Mouse (Mus musculus) CH12.LX (cell line): Measurements from ENCODE around the gene Ccpg1. TPM values are rescaled to one million over a fixed set of nuclear protein-coding genes. Genes with fewer than 3 reads are reported as not detected.

ENCODE experiments used
- DNase-seq: peaks from one replicate; pipeline ENCODE4 v3.0.0-alpha.2; 2013; ENCODE audit errors: extremely low read depth
- H3K27ac ChIP-seq: 2 replicates; pipeline ENCODE4 v1.5.1; 2012; ENCODE audit warnings: low read depth, mild to moderate bottlenecking, control low read depth, moderate library complexity; ENCODE audit not compliant: insufficient read depth
- H3K27me3 ChIP-seq: replicated peaks from 2 replicates; pipeline ENCODE3; 2012; ENCODE audit warnings: inconsistent platforms
- H3K36me3 ChIP-seq, 2 experiments: replicated peaks in 1 of 2; 2 replicates each; pipeline versions ENCODE3 to v1.6.1; 2012; ENCODE audit warnings: inconsistent platforms in 1 of 2, low read length in 1 of 2, mild to moderate bottlenecking in 1 of 2, mixed read lengths in 1 of 2, moderate library complexity in 1 of 2; ENCODE audit not compliant: control insufficient read depth in 1 of 2, insufficient read depth in 1 of 2
- H3K4me1 ChIP-seq, 2 experiments: 2 replicates each; pipeline ENCODE4 v1.6.1; 2012; ENCODE audit warnings: inconsistent platforms in 1 of 2, moderate library complexity in 1 of 2; ENCODE audit not compliant: insufficient read depth in 2 of 2, control insufficient read depth in 1 of 2
- H3K4me2 ChIP-seq: 2 replicates; pipeline ENCODE4 v1.6.1; 2012; ENCODE audit warnings: low read depth, mild to moderate bottlenecking, control low read depth; ENCODE audit not compliant: poor library complexity, insufficient read depth, severe bottlenecking
- H3K4me3 ChIP-seq, 3 experiments: fragments of 150-350 bp in 1 of 3; sonication (generic) in 1 of 3; replicated peaks in 1 of 3; 2 replicates each; pipeline versions ENCODE3 to v1.5.1; 2011 to 2012; ENCODE audit warnings: low read depth in 2 of 3, low read length in 2 of 3, mild to moderate bottlenecking in 2 of 3, moderate library complexity in 2 of 3, control low read depth in 1 of 3, improper control_type of control experiment in 1 of 3, inconsistent platforms in 1 of 3, mixed read lengths in 1 of 3; ENCODE audit not compliant: poor library complexity in 1 of 3
- H3K79me2 ChIP-seq: replicated peaks from 2 replicates; pipeline ENCODE4 v1.6.1; 2012; ENCODE audit warnings: mild to moderate bottlenecking, moderate library complexity; ENCODE audit not compliant: control insufficient read depth, poor library complexity, insufficient read depth, severe bottlenecking; ENCODE audit errors: extremely low read depth
- H3K9ac ChIP-seq: 2 replicates; pipeline ENCODE4 v1.6.1; 2012; ENCODE audit warnings: low read depth, mild to moderate bottlenecking, control low read depth, moderate library complexity; ENCODE audit not compliant: insufficient read depth
- H3K9me3 ChIP-seq: replicated peaks from 2 replicates; pipeline ENCODE3; 2012; ENCODE audit warnings: low read length, inconsistent platforms, mixed read lengths
- BHLHE40 ChIP-seq: IDR thresholded peaks from 2 replicates; pipeline ENCODE4 v1.6.1; 2011; ENCODE audit warnings: mild to moderate bottlenecking, low read depth, low read length, improper control_type of control experiment
- CHD1 ChIP-seq: IDR thresholded peaks from 2 replicates; pipeline ENCODE4 v1.6.1; 2012; ENCODE audit warnings: low read depth, low read length, improper control_type of control experiment, inconsistent platforms
- CHD2 ChIP-seq: IDR thresholded peaks from 2 replicates; pipeline ENCODE4 v1.6.1; 2011; ENCODE audit warnings: low read length, improper control_type of control experiment
- E2F4 ChIP-seq: IDR thresholded peaks from 2 replicates; pipeline ENCODE4 v1.6.1; 2011; ENCODE audit warnings: low read depth, low read length, improper control_type of control experiment; ENCODE audit not compliant: insufficient replicate concordance
- EP300 ChIP-seq: IDR thresholded peaks from 2 replicates; pipeline ENCODE4 v1.6.1; 2011; ENCODE audit warnings: low read length, improper control_type of control experiment
- ETS1 ChIP-seq: conservative IDR thresholded peaks from 2 replicates; pipeline ENCODE4 v1.6.1; 2012; ENCODE audit warnings: low read depth, mild to moderate bottlenecking, inconsistent platforms, low read length, improper control_type of control experiment, moderate library complexity
- GABPA ChIP-seq: IDR thresholded peaks from 2 replicates; pipeline ENCODE4 v1.6.1; 2012; ENCODE audit warnings: low read depth, low read length, improper control_type of control experiment, inconsistent platforms; ENCODE audit not compliant: insufficient replicate concordance
- KAT2A ChIP-seq: IDR thresholded peaks from 2 replicates; pipeline ENCODE4 v1.6.1; 2012; ENCODE audit warnings: low read length, improper control_type of control experiment, inconsistent platforms; ENCODE audit not compliant: insufficient replicate concordance
- MAX ChIP-seq: IDR thresholded peaks from 2 replicates; pipeline ENCODE4 v1.6.1; 2011; ENCODE audit warnings: low read length, improper control_type of control experiment
- MAZ ChIP-seq: IDR thresholded peaks from 2 replicates; pipeline ENCODE4 v1.6.1; 2012; ENCODE audit warnings: low read depth, mild to moderate bottlenecking, inconsistent platforms, low read length, improper control_type of control experiment, moderate library complexity
- MXI1 ChIP-seq: IDR thresholded peaks from 2 replicates; pipeline ENCODE4 v1.6.1; 2011; ENCODE audit warnings: mild to moderate bottlenecking, low read depth, low read length, improper control_type of control experiment
- MYC ChIP-seq: IDR thresholded peaks from 2 replicates; pipeline ENCODE4 v1.6.1; 2011; ENCODE audit warnings: low read depth, mild to moderate bottlenecking, improper control_type of control experiment, low read length
- NRF1 ChIP-seq: IDR thresholded peaks from 2 replicates; pipeline ENCODE4 v1.6.1; 2014; ENCODE audit warnings: low read depth, mild to moderate bottlenecking, inconsistent platforms, low read length, improper control_type of control experiment, moderate library complexity
- POLR2A ChIP-seq: IDR thresholded peaks from 2 replicates; pipeline ENCODE4 v1.6.1; 2011; ENCODE audit warnings: low read depth, mild to moderate bottlenecking, improper control_type of control experiment, low read length
- RAD21 ChIP-seq: IDR thresholded peaks from 2 replicates; pipeline ENCODE4 v1.6.1; 2011; ENCODE audit warnings: low read depth, mild to moderate bottlenecking, low read length, improper control_type of control experiment, moderate library complexity
- RCOR1 ChIP-seq: conservative IDR thresholded peaks from 2 replicates; pipeline ENCODE4 v1.6.1; 2012; ENCODE audit warnings: low read depth, mild to moderate bottlenecking, inconsistent platforms, low read length, improper control_type of control experiment
- SIN3A ChIP-seq: IDR thresholded peaks from 2 replicates; pipeline ENCODE4 v1.6.1; 2012; ENCODE audit warnings: low read length, improper control_type of control experiment, inconsistent platforms
- SMC3 ChIP-seq: IDR thresholded peaks from 2 replicates; pipeline ENCODE4 v1.6.1; 2011; ENCODE audit warnings: low read depth, low read length, improper control_type of control experiment
- TBP ChIP-seq: conservative IDR thresholded peaks from 2 replicates; pipeline ENCODE4 v1.6.1; 2011; ENCODE audit warnings: low read depth, low read length, improper control_type of control experiment
- TCF12 ChIP-seq: IDR thresholded peaks from 2 replicates; pipeline ENCODE4 v1.6.1; 2014; ENCODE audit warnings: low read depth, mild to moderate bottlenecking, inconsistent platforms, low read length, improper control_type of control experiment
- UBTF ChIP-seq: IDR thresholded peaks from 2 replicates; pipeline ENCODE4 v1.6.1; 2012; ENCODE audit warnings: low read depth, mild to moderate bottlenecking, inconsistent platforms, low read length, improper control_type of control experiment, moderate library complexity
- USF2 ChIP-seq: conservative IDR thresholded peaks from 2 replicates; pipeline ENCODE4 v1.6.1; 2011; ENCODE audit warnings: low read depth, low read length, improper control_type of control experiment
- ZC3H11A ChIP-seq: IDR thresholded peaks from 2 replicates; pipeline ENCODE4 v1.6.1; 2012; ENCODE audit warnings: low read depth, mild to moderate bottlenecking, inconsistent platforms, low read length, improper control_type of control experiment
- ZKSCAN1 ChIP-seq: IDR thresholded peaks from 2 replicates; pipeline ENCODE4 v1.6.1; 2012; ENCODE audit warnings: low read depth, inconsistent platforms, low read length, improper control_type of control experiment, borderline replicate concordance
- ZNF384 ChIP-seq: IDR thresholded peaks from 2 replicates; pipeline ENCODE4 v1.6.1; 2012; ENCODE audit warnings: low read depth, low read length, improper control_type of control experiment, inconsistent platforms
- dilution Hi-C: fragments of 300-500 bp; cut with MboI; formaldehyde crosslinking; loops from 2 replicates; pipeline ENCODE4 v1.14.3; 2020; ENCODE audit warnings: low sequenced_read_pairs; ENCODE audit not compliant: extremely low pct_unique_long_range_greater_than_20kb, extremely low pct_ligation_motif_present
- in situ Hi-C: fragments of 300-500 bp; cut with MboI; formaldehyde crosslinking; loops from 3 replicates; pipeline ENCODE4 v1.14.3; 2019; ENCODE audit warnings: low sequenced_read_pairs, low pct_ligation_motif_present, low pct_unique_long_range_greater_than_20kb, mixed read lengths
- polyA plus RNA-seq: library from polyadenylated mRNA; unstranded; fragments of >175 nt; gene quantifications from 2 replicates; pipeline ENCODE4 v1.2.1, GENCODE M21; 2012; ENCODE audit warnings: low read depth; ENCODE audit not compliant: insufficient read length
- total RNA-seq, 2 experiments: library from RNA; depleted of rRNA; stranded (reverse); fragments of 300-350 nt in 1 of 2; fragments of >200 nt in 1 of 2; gene quantifications; 2 replicates each; pipeline ENCODE4 v1.2.3; 2012 to 2014

The Ccpg1 gene
- total and polyA plus RNA-seq, 3 experiments = 5.2 to 18.3 (median 6.2) TPM

DNA sequence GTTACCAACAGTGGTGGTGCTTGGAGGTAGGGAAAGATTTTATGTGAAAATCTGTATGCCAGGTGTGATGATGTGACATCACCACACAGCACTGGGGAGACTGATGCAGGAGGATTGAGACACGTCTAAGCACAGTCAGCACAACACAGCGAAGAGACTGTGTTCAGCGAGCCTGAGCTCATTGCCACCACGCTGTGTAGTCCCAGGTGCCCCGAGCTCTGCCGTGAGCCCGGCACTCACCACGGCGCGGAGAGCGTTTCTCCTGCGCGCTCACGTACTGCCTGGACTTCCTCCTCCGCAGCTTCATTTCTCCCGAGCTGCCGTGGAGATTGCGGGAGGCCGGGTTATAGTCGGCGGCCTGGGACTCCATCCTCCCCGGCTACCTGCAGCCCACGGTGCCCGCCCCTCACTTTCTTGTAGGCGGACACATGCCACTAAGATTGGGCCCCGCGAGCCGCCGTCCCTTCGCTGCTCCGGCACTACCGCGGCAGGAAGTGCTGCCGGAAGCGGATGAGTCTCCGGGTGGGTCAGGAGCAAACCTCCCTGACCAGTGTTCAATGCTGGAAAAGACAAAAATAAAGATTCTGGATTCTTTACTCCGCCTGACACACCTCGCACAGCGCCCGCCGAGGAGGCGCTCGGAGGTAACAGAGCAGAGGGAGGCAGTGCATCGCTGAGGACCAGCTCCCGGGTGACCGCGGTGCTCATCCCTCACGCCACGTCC lies 54.2 kb downstream of the Ccpg1 start (continued):
- TF ChIP-seq UBTF (peak; percentile 46; the same call in 1 of the 2 replicates), ZC3H11A (no peak)

DNA sequence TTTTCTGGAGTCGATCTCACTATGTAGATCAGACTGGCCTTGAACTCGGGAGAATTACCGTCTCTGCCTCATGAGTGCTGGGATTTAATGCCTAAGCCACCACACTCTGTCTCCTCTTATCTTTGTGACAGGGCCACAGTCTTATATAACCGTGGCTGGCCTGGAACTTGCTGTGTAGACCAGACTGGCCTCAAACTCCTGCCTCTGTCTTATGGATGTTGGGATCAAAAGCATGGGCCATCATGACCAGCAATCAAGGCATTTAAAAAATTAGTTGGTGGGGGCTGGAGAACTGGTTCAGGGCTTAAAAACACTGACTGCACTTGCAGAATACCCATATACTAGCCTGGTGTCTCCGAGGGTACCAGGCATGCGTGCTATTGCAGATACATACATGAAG lies 54.9 kb downstream of the Ccpg1 start, which contains the start of gene Pigb:
Pigb (minus strand) TSS at position 299 of the 400 bp plus-strand sequence.
- Histone ChIP-seq H3K4me1 (peaks cover 3 to 20% of the 10 kb centered on the region in 2 experiments; a peak in 2 of 4 replicates), H3K4me2 (peak within 1 kb of the TSS; percentile 59), H3K9ac (peak within 1 kb of the TSS; percentile 88), H3K9me3 (no peaks in the 10 kb centered on the region), H3K36me3 (peaks cover 5 to 26% of the 10 kb centered on the region in 2 experiments), H3K27me3 (no peaks in the 10 kb centered on the region), H3K27ac (peak within 1 kb of the TSS; percentile 27; the same call in 1 of the 2 replicates), H3K4me3 (peak within 1 kb of the TSS; percentile 72 to 99 (median 94)), H3K79me2 (peaks cover 12% of the 10 kb centered on the region)
- in situ Hi-C loops (loop anchor here (5.0 kb wide), 1 partner anchor 52 kb away; no protein-coding TSS in a partner anchor), dilution Hi-C loops (no loop called here)
- DNase-seq = no peak
- no peak for TF ChIP-seq TBP
- TF ChIP-seq SMC3 = no peak
- no peak for TF ChIP-seq EP300
- TF ChIP-seq E2F4 = no peak
- no peak for TF ChIP-seq RAD21
- TF ChIP-seq CHD1 = no peak

DNA sequence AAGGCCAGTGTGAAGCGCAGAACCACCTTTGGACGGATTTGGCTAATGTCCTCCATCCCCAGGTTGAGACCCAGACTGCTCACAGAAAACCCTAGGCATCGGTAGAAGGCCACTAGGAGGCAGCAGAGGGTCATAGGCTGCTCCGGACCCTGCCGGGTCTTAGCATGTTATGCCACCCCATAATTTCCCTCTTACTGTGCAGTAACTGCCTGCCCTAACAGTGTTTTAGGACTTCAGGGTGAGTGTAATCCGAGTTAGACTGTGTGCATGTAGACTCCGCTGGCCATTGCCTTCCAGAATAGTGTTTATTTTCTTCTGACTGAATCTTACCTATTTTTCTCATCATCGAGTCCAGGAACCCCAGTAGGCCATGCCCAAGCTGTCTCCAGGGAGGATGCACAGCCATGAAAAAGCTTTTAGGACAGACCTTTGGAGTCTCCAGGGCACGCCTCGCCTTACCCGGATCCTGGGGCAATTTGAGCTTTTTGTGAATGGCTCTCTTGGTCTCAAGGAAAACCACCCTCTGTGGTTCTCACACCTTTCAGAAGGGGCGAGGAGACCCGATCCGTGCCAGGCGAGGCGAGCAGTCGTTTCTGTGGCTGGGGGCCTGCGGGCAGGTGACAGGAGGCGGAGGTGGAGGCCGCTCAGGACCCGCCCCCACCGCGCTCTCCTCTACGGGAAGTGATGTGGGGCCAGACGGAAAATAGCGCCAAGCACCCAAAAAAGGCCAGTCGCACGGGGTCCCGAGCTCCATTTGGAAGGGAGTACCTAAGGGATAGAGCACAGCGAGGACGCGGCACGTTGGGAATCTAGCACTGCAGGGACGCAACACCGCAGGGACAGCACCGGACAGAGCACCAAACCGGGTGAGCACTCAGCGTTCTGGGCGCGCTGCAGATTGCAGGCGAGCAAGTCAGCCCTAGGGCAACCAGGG lies 59.2 kb downstream of the Ccpg1 start, which contains the start of gene Rab27a:
Rab27a (plus strand) TSS at position 709 of the 934 bp plus-strand sequence.
- H3K4me3 ChIP-seq = peak within 1 kb of the TSS; percentile 71 to 84 (median 75)
- dilution Hi-C loops = no loop called here
- DNase-seq = peak; percentile 94
- peaks cover 19% of the 10 kb centered on the region for H3K79me2 ChIP-seq
- peak within 1 kb of the TSS; percentile 75 for H3K9ac ChIP-seq
- H3K36me3 ChIP-seq = peaks cover 0 to 21% of the 10 kb centered on the region in 2 experiments
- H3K27me3 ChIP-seq = no peaks in the 10 kb centered on the region
- in situ Hi-C loops = loop anchor here (5.0 kb wide), 1 partner anchor 48 kb away; no protein-coding TSS in a partner anchor
- peak within 1 kb of the TSS; percentile 34; the same call in 1 of the 2 replicates for H3K27ac ChIP-seq
- peak within 1 kb of the TSS; percentile 76 for H3K4me2 ChIP-seq
- H3K9me3 ChIP-seq = no peaks in the 10 kb centered on the region
- peaks cover 2 to 44% of the 10 kb centered on the region in 2 experiments; a peak in 3 of 4 replicates for H3K4me1 ChIP-seq
- TF ChIP-seq POLR2A (peak; percentile 57; the same call in 1 of the 2 replicates), MYC (no peak), CHD2 (no peak), ZKSCAN1 (no peak), MXI1 (peak; percentile 38; the same call in 1 of the 2 replicates), MAX (no peak), CHD1 (no peak), MAZ (peak; percentile 38; the same call in 1 of the 2 replicates), ZC3H11A (peak; percentile 39; the same call in 1 of the 2 replicates), BHLHE40 (peak; percentile 45), E2F4 (no peak), GABPA (no peak), RAD21 (peak; percentile 94), ETS1 (no peak), SMC3 (peak; percentile 87), EP300 (no peak), USF2 (no peak), TCF12 (peak; percentile 32), ZNF384 (no peak), NRF1 (no peak), KAT2A (no peak), SIN3A (peak; percentile 63), RCOR1 (no peak)
